Comparison of ENCODE assay signal across 26 mouse cellular contexts in the genomic region with DNA sequence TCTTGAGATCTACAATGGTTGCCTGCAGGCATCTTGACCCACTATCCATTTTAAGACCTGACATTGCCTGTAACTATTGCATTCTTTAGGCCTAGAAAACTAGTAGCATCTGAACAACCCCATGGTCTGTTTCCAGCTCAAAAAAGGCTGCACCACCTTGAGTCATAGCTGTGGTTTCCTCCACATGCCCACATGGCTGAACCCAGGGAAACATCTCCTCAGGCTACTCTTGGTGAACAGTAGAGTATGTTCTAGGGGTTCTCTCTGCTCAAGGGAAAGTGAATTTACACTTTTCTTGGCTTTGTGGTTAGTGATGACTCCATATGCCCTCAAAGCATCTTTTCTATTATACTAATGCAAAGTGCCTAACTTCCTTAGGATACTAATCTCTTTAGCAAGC. TPM values are rescaled to one million over a fixed set of nuclear protein-coding genes. Genes with fewer than 3 reads are reported as not detected.
DNase-seq lines count a peak whose midpoint lies in the region; ATAC-seq lines count a peak whose summit lies in the region.
"Had no signal": no experiment of that assay in that cellular context is flagged by ENCODE, and none has a peak within 500 bp of the region (broad histone marks: within the 10 kb centered on the region; RNA-seq: fewer than 3 reads in every experiment).

No protein-coding gene starts in this region.

- DNase-seq in 3T3-L1 (ENCODE audit: low read depth, low spot score): peak; percentile 90
- peak; percentile 40 for DNase-seq in NIH3T3 (ENCODE audit: low read depth)
- DNase-seq in urinary bladder, adult 18-20 months (ENCODE audit: low spot score in 2 of 2): no peak
- DNase-seq in urinary bladder, postnatal 10 days (ENCODE audit: low spot score): no peak
- DNase-seq in frontal cortex, postnatal 10 days (ENCODE audit: low spot score in 2 of 2): no peak
- DNase-seq: adrenal gland, postnatal 10 days; adrenal gland, postnatal 36 days; cerebellum, adult 11-12 months; cerebellum, adult 8-10 months; cerebellum, postnatal 10 days; gastrocnemius, postnatal 10 days; gastrocnemius, postnatal 36 days; heart, adult 11 months; kidney, adult 18-20 months had no signal

- ATAC-seq in granulocyte monocyte progenitor cell, adult 5-6 weeks (replicated peaks; ENCODE audit: poor library complexity, severe bottlenecking): peak; percentile 40; the same call in 1 of the 2 replicates
- ATAC-seq: CD4-positive, CD25-positive, alpha-beta regulatory T cell, adult 4 months; forebrain, embryonic 15.5 days; hindbrain, postnatal 0 days; inflammation-experienced regulatory T-cells, adult 6 months; intestine, embryonic 16.5 days; Patski had no signal

RNA-seq across cellular contexts. Expression of a gene that starts 55.5 kb away (rescaled TPM):
- not detected in 2 replicates for total RNA-seq in granulocyte monocyte progenitor cell, adult 5-6 weeks (2014; fragmentation: Nextera tagmentation)
- total RNA-seq in granulocyte monocyte progenitor cell, adult 5-6 weeks (2017): 0.31 TPM in 1 of 2 replicates, not detected in the other
- total RNA-seq: adrenal gland, adult 18-20 months; adrenal gland, postnatal 36 days; gastrocnemius, adult 18-20 months; gastrocnemius, postnatal 10 days; heart, adult 8-10 months; heart, postnatal 25 days; MEL had no signal

Comparison
In these comparisons a context has a peak if more than half of its experiments do, and no peak if none do; other contexts are left out.
1. DNase-seq: peak in 3T3-L1 (single experiment) and NIH3T3 (single experiment); none in urinary bladder, adult 18-20 months (0 of 2), urinary bladder, postnatal 10 days (single experiment) and frontal cortex, postnatal 10 days (0 of 2).